Mouse (Mus musculus): ENCODE measurements at regions not wholly inside any gene's neighbourhood (a gene's known extent, or its start where the extent isn't known, plus 50 kb on each side); places are given as distances from the start of the nearest gene placed in this dataset.
"Not testable (repeated sequence)": the region's sequence is repeated elsewhere in the genome, so short reads cannot be mapped to it uniquely, and the experiment has no call there.

- Histone ChIP-seq H3K4me1 (replicated peaks; ENCODE audit: insufficient read depth, low read length) (no peaks in the 10 kb centered on the region), H3K9ac (ENCODE audit: low read depth, low read length) (no peak overlapping the region), H3K9me3 (replicated peaks; ENCODE audit: low read length) (no peaks in the 10 kb centered on the region), H3K4me2 (ENCODE audit: low read length) (no peak overlapping the region), H3K4me3 (replicated peaks; ENCODE audit: low read depth, low read length) (no peak overlapping the region), H3K27me3 (ENCODE audit: insufficient read depth, low read length) (no peaks in the 10 kb centered on the region), H3K27ac (no peak overlapping the region), H3K36me3 (ENCODE audit: insufficient read depth, low read length) (no peaks in the 10 kb centered on the region)
- no peak for TF ChIP-seq CTCF (IDR thresholded peaks at IDR 0.05; ENCODE audit: low read depth)
- DNase-seq (ENCODE audit: low spot score): no peak
- 97% methylated on average over 1 of the region's 1 CpGs for WGBS
- no peak for ATAC-seq (replicated peaks; ENCODE audit: low FRiP score, low read depth)
Observed at GRCm38 (mm10) chr2:133829406-133829805, 277.4 kb downstream of the Bmp2 start.

- Histone ChIP-seq H3K27ac (no peak overlapping the region), H3K9ac (ENCODE audit: low read depth, low read length) (no peak overlapping the region), H3K4me3 (replicated peaks; ENCODE audit: low read depth, low read length) (no peak overlapping the region), H3K4me2 (ENCODE audit: low read length) (no peak overlapping the region), H3K27me3 (ENCODE audit: insufficient read depth, low read length) (no peaks in the 10 kb centered on the region), H3K9me3 (replicated peaks; ENCODE audit: low read length) (no peaks in the 10 kb centered on the region), H3K36me3 (ENCODE audit: insufficient read depth, low read length) (no peaks in the 10 kb centered on the region), H3K4me1 (replicated peaks; ENCODE audit: insufficient read depth, low read length) (no peaks in the 10 kb centered on the region)
- ATAC-seq (replicated peaks; ENCODE audit: low FRiP score, low read depth) (no peak), DNase-seq (ENCODE audit: low spot score) (no peak)
- no peak for TF ChIP-seq CTCF (IDR thresholded peaks at IDR 0.05; ENCODE audit: low read depth)
Observed at GRCm38 (mm10) chr2:133850485-133850884, 298.5 kb downstream of the Bmp2 start.

GRCm38 (mm10) chr2:133874982-133875381 is 323.0 kb downstream of the Bmp2 start:
- not testable (repeated sequence) for H3K36me3 ChIP-seq (ENCODE audit: insufficient read depth, low read length); DNase-seq (ENCODE audit: low spot score); H3K27me3 ChIP-seq (ENCODE audit: insufficient read depth, low read length); H3K4me1 ChIP-seq (replicated peaks; ENCODE audit: insufficient read depth, low read length); H3K4me2 ChIP-seq (ENCODE audit: low read length); ATAC-seq (replicated peaks; ENCODE audit: low FRiP score, low read depth); H3K9me3 ChIP-seq (replicated peaks; ENCODE audit: low read length); H3K4me3 ChIP-seq (replicated peaks; ENCODE audit: low read depth, low read length); H3K9ac ChIP-seq (ENCODE audit: low read depth, low read length); H3K27ac ChIP-seq
- 92% methylated on average over 8 of the region's 8 CpGs for WGBS

- DNase-seq (ENCODE audit: low spot score) (peak; percentile 1), ATAC-seq (replicated peaks; ENCODE audit: low FRiP score, low read depth) (no peak)
- Histone ChIP-seq H3K9me3 (replicated peaks; ENCODE audit: low read length) (no peaks in the 10 kb centered on the region), H3K9ac (ENCODE audit: low read depth, low read length) (no peak overlapping the region), H3K27me3 (ENCODE audit: insufficient read depth, low read length) (no peaks in the 10 kb centered on the region), H3K36me3 (ENCODE audit: insufficient read depth, low read length) (no peaks in the 10 kb centered on the region), H3K4me3 (replicated peaks; ENCODE audit: low read depth, low read length) (no peak overlapping the region), H3K27ac (no peak overlapping the region), H3K4me2 (ENCODE audit: low read length) (no peak overlapping the region), H3K4me1 (replicated peaks; ENCODE audit: insufficient read depth, low read length) (no peaks in the 10 kb centered on the region)
- TF ChIP-seq CTCF (IDR thresholded peaks at IDR 0.05; ENCODE audit: low read depth): no peak
Observed at GRCm38 (mm10) chr2:133883682-133884081, 331.7 kb downstream of the Bmp2 start.

DNA sequence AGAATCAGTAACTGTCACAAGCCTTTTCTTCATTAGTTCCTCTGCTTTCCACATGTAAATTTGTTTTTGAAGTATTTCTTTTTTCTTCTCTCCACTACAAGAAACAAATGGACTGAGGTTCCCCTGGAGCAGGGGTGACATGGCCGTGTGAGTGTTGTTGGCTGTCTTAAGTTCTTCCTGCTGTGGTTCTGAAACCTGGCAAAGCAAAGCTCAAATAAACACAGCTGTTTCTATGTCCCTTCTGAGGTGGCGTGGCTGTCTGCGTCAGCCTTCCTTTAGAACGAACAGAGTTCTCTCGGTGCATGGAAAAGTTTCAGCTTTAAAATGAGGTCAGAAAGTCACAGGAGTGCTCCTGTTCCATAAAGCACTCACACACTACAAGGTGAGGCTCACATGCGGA is 354.3 kb downstream of the Bmp2 start:
- Histone ChIP-seq H3K4me2 (ENCODE audit: low read length) (no peak overlapping the region), H3K27ac (no peak overlapping the region), H3K27me3 (ENCODE audit: insufficient read depth, low read length) (no peaks in the 10 kb centered on the region), H3K36me3 (ENCODE audit: insufficient read depth, low read length) (no peaks in the 10 kb centered on the region), H3K4me3 (replicated peaks; ENCODE audit: low read depth, low read length) (no peak overlapping the region), H3K9ac (ENCODE audit: low read depth, low read length) (no peak overlapping the region), H3K4me1 (replicated peaks; ENCODE audit: insufficient read depth, low read length) (no peaks in the 10 kb centered on the region), H3K9me3 (replicated peaks; ENCODE audit: low read length) (no peaks in the 10 kb centered on the region)
- no peak for TF ChIP-seq CTCF (IDR thresholded peaks at IDR 0.05; ENCODE audit: low read depth)
- WGBS: 63% methylated on average over 6 of the region's 6 CpGs
- DNase-seq (ENCODE audit: low spot score) (no peak), ATAC-seq (replicated peaks; ENCODE audit: low FRiP score, low read depth) (no peak)

All from kidney, postnatal 0 days (tissue).